Mouse (Mus musculus): ENCODE data around the gene Gm14569. TPM values are rescaled to one million over a fixed set of nuclear protein-coding genes. Genes with fewer than 3 reads are reported as not detected.

Gm14569 gene
- polyA plus RNA-seq, 1 experiment: 0.03 TPM

- Histone ChIP-seq H3K27me3 (ENCODE audit: control insufficient read depth, insufficient read depth, low read length) (no peaks in the 10 kb centered on the region), H3K4me1 (replicated peaks; ENCODE audit: control insufficient read depth, insufficient read depth, low read length) (no peaks in the 10 kb centered on the region), H3K27ac (ENCODE audit: control insufficient read depth, insufficient read depth, low read length) (no peak overlapping the region), H3K36me3 (ENCODE audit: control insufficient read depth, insufficient read depth, low read length) (no peaks in the 10 kb centered on the region), H3K4me3 (ENCODE audit: control insufficient read depth, insufficient read depth, low read length) (no peak overlapping the region)
- DNase-seq: peak; percentile 2
- 53% methylated on average over 6 of the region's 6 CpGs for WGBS
- TF ChIP-seq POLR2A (IDR thresholded peaks at IDR 0.05; ENCODE audit: control insufficient read depth, extremely low read depth, insufficient read depth, low read length, poor library complexity) (no peak), CTCF (IDR thresholded peaks at IDR 0.05; ENCODE audit: borderline replicate concordance, control insufficient read depth, extremely low read depth, insufficient read depth, low read length, poor library complexity) (no peak)
These were observed 56.6 kb downstream of the Gm14569 start for GRCm38 (mm10) chrX:36434993-36435392.

DNA sequence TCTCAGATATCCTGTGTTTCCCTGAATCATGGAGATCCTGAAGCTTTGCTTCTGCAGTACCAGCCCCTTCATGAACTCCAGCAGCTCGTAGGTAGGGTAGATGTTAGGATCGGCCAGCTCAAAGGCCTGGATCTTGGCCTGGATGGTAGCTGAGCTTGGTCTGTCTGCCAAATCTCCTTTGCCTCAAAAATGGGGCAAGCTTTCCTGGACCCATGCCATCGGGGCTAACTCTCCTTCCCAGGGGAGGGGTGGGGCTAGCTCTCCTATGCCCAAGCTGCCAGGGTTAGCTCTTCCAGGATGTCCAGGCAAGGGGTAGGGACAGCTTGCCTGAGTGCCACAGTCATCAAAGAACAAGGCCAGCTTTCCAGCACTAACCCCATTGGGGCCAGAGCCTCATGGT lies 72.5 kb downstream of the Gm14569 start:
- WGBS: 87% methylated on average over 3 of the region's 3 CpGs
- DNase-seq: no peak
- TF ChIP-seq POLR2A (IDR thresholded peaks at IDR 0.05; ENCODE audit: control insufficient read depth, extremely low read depth, insufficient read depth, low read length, poor library complexity) (no peak), CTCF (IDR thresholded peaks at IDR 0.05; ENCODE audit: borderline replicate concordance, control insufficient read depth, extremely low read depth, insufficient read depth, low read length, poor library complexity) (no peak)

GRCm38 (mm10) chrX:36402316-36402715 lies 89.3 kb downstream of the Gm14569 start:
- TF ChIP-seq CTCF (IDR thresholded peaks at IDR 0.05; ENCODE audit: borderline replicate concordance, control insufficient read depth, extremely low read depth, insufficient read depth, low read length, poor library complexity) (no peak), POLR2A (IDR thresholded peaks at IDR 0.05; ENCODE audit: control insufficient read depth, extremely low read depth, insufficient read depth, low read length, poor library complexity) (no peak)
- DNase-seq: peak; percentile 20
- H3K27me3 ChIP-seq (ENCODE audit: control insufficient read depth, insufficient read depth, low read length): no peaks in the 10 kb centered on the region
- H3K4me1 ChIP-seq (replicated peaks; ENCODE audit: control insufficient read depth, insufficient read depth, low read length): no peaks in the 10 kb centered on the region
- H3K27ac ChIP-seq (ENCODE audit: control insufficient read depth, insufficient read depth, low read length): no peak overlapping the region
- H3K36me3 ChIP-seq (ENCODE audit: control insufficient read depth, insufficient read depth, low read length): no peaks in the 10 kb centered on the region
- WGBS: 50% methylated on average over 6 of the region's 6 CpGs
- no peak overlapping the region for H3K4me3 ChIP-seq (ENCODE audit: control insufficient read depth, insufficient read depth, low read length)

More for the DNA sequence above, 72.5 kb downstream of the Gm14569 start:
- Histone ChIP-seq H3K27ac (ENCODE audit: control insufficient read depth, insufficient read depth, low read length) (no peak overlapping the region), H3K4me1 (replicated peaks; ENCODE audit: control insufficient read depth, insufficient read depth, low read length) (no peaks in the 10 kb centered on the region), H3K27me3 (ENCODE audit: control insufficient read depth, insufficient read depth, low read length) (no peaks in the 10 kb centered on the region), H3K4me3 (ENCODE audit: control insufficient read depth, insufficient read depth, low read length) (no peak overlapping the region), H3K36me3 (ENCODE audit: control insufficient read depth, insufficient read depth, low read length) (no peaks in the 10 kb centered on the region)

DNA sequence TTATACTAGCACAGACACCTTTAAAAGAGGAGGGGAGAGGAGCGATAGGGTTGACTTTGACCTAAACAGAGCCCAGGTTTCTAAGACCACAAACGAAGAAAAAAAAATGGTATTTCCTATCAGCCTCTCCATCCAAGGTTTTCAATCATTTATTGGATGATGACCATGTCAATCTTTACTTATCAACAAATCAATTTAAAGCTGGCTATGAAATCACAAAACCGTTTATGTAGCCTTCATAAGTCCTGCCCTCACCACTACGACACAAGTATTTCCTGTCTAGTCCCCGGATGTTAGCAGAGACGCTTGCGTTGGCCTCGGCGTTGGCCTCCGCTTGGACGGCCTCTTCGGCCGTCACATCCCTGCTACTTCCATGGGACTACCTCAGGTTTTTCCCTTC lies 90.7 kb downstream of the Gm14569 start, which contains the start of gene Gm6268:
Gene Gm6268 (plus strand): TSS at position 301 of the 400 bp plus-strand sequence.
- TF ChIP-seq POLR2A (IDR thresholded peaks at IDR 0.05; ENCODE audit: control insufficient read depth, extremely low read depth, insufficient read depth, low read length, poor library complexity): no peak
- no peak for TF ChIP-seq CTCF (IDR thresholded peaks at IDR 0.05; ENCODE audit: borderline replicate concordance, control insufficient read depth, extremely low read depth, insufficient read depth, low read length, poor library complexity)
- no peaks in the 10 kb centered on the region for H3K27me3 ChIP-seq (ENCODE audit: control insufficient read depth, insufficient read depth, low read length)
- H3K27ac ChIP-seq (ENCODE audit: control insufficient read depth, insufficient read depth, low read length): no peak within 1 kb of the TSS
- WGBS: 95% methylated on average over 13 of the region's 13 CpGs
- no peaks in the 10 kb centered on the region for H3K4me1 ChIP-seq (replicated peaks; ENCODE audit: control insufficient read depth, insufficient read depth, low read length)
- DNase-seq: no peak
- H3K4me3 ChIP-seq (ENCODE audit: control insufficient read depth, insufficient read depth, low read length): no peak within 1 kb of the TSS
- no peaks in the 10 kb centered on the region for H3K36me3 ChIP-seq (ENCODE audit: control insufficient read depth, insufficient read depth, low read length)

DNA sequence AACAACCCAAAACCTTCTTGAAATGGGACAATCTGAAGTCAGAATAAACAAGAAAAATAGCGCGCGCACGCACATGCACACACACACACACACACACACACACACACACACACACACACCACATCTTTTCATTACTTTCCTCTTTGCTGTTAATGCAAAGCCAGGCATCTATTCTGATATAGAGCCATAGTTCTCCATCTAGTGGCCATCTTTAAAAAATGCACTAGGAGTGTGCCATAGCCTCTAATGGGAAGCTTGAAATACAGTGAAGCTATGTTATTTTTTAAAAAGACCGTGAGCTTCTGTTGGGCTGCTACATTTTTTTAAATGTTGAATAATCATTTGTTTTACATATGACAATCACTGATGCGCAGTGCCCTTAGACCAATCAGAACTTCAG lies 98.4 kb downstream of the Gm14569 start:
- no peak for DNase-seq
- no peaks in the 10 kb centered on the region for H3K27me3 ChIP-seq (ENCODE audit: control insufficient read depth, insufficient read depth, low read length)
- no peak overlapping the region for H3K4me3 ChIP-seq (ENCODE audit: control insufficient read depth, insufficient read depth, low read length)
- 23% methylated on average over 6 of the region's 6 CpGs for WGBS
- no peaks in the 10 kb centered on the region for H3K4me1 ChIP-seq (replicated peaks; ENCODE audit: control insufficient read depth, insufficient read depth, low read length)
- H3K27ac ChIP-seq (ENCODE audit: control insufficient read depth, insufficient read depth, low read length): no peak overlapping the region
- no peaks in the 10 kb centered on the region for H3K36me3 ChIP-seq (ENCODE audit: control insufficient read depth, insufficient read depth, low read length)
- TF ChIP-seq POLR2A (IDR thresholded peaks at IDR 0.05; ENCODE audit: control insufficient read depth, extremely low read depth, insufficient read depth, low read length, poor library complexity) (no peak), CTCF (IDR thresholded peaks at IDR 0.05; ENCODE audit: borderline replicate concordance, control insufficient read depth, extremely low read depth, insufficient read depth, low read length, poor library complexity) (no peak)

DNA sequence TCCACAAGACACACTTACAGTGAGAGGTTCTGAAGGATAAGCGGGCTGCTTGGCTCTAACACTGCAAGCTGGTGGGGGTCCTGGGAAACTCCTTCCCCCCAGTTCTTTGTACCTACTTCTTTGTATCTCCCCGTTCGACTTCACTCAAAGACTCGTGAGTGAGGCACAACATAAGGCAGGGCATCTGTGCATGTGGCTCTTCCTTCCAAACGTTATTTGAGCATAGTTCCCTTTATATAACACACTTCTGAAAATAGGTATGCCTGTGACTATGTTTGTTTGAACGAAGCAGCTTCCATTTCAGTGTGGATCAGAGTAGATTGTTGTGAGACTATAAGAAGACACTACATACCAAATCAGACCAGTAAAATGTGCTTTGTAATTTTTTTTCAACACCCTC lies 99.0 kb downstream of the Gm14569 start:
- Histone ChIP-seq H3K27ac (ENCODE audit: control insufficient read depth, insufficient read depth, low read length) (no peak overlapping the region), H3K36me3 (ENCODE audit: control insufficient read depth, insufficient read depth, low read length) (no peaks in the 10 kb centered on the region), H3K4me3 (ENCODE audit: control insufficient read depth, insufficient read depth, low read length) (no peak overlapping the region), H3K4me1 (replicated peaks; ENCODE audit: control insufficient read depth, insufficient read depth, low read length) (no peaks in the 10 kb centered on the region), H3K27me3 (ENCODE audit: control insufficient read depth, insufficient read depth, low read length) (no peaks in the 10 kb centered on the region)
- DNase-seq: no peak
- no peak for TF ChIP-seq CTCF (IDR thresholded peaks at IDR 0.05; ENCODE audit: borderline replicate concordance, control insufficient read depth, extremely low read depth, insufficient read depth, low read length, poor library complexity)
- no peak for TF ChIP-seq POLR2A (IDR thresholded peaks at IDR 0.05; ENCODE audit: control insufficient read depth, extremely low read depth, insufficient read depth, low read length, poor library complexity)
- WGBS: 54% methylated on average over 6 of the region's 6 CpGs

GRCm38 (mm10) chrX:36390503-36390902 lies 101.1 kb downstream of the Gm14569 start:
- 5% methylated on average over 2 of the region's 2 CpGs for WGBS
- Histone ChIP-seq H3K4me3 (ENCODE audit: control insufficient read depth, insufficient read depth, low read length) (no peak overlapping the region), H3K4me1 (replicated peaks; ENCODE audit: control insufficient read depth, insufficient read depth, low read length) (no peaks in the 10 kb centered on the region), H3K27me3 (ENCODE audit: control insufficient read depth, insufficient read depth, low read length) (no peaks in the 10 kb centered on the region), H3K36me3 (ENCODE audit: control insufficient read depth, insufficient read depth, low read length) (no peaks in the 10 kb centered on the region), H3K27ac (ENCODE audit: control insufficient read depth, insufficient read depth, low read length) (no peak overlapping the region)
- TF ChIP-seq POLR2A (IDR thresholded peaks at IDR 0.05; ENCODE audit: control insufficient read depth, extremely low read depth, insufficient read depth, low read length, poor library complexity) (no peak), CTCF (IDR thresholded peaks at IDR 0.05; ENCODE audit: borderline replicate concordance, control insufficient read depth, extremely low read depth, insufficient read depth, low read length, poor library complexity) (no peak)
- no peak for DNase-seq
